In genomic region chr12:116927516-116927915, GRCm38 (mm10) we compare ENCODE assay signal across 27 mouse cellular contexts.
DNase-seq lines count a peak whose midpoint lies in the region; ATAC-seq and TF ChIP-seq lines count a peak whose summit lies in the region.
"Had no signal": no experiment of that assay in that cellular context is flagged by ENCODE, and none has a peak within 500 bp of the region (broad histone marks: within the 10 kb centered on the region; RNA-seq: fewer than 3 reads in every experiment).

No protein-coding gene starts in this region.

- no peaks in the 10 kb centered on the region for H3K27me3 ChIP-seq in hindbrain, embryonic 14.5 days (ENCODE audit: control insufficient read depth, insufficient read depth, low read length)
- H3K27me3 ChIP-seq in hindbrain, embryonic 16.5 days (replicated peaks; ENCODE audit: control insufficient read depth, insufficient read depth, low read length) = no peaks in the 10 kb centered on the region
- H3K27me3 ChIP-seq in forebrain, postnatal 0 days (ENCODE audit: insufficient read depth, low read length) = no peaks in the 10 kb centered on the region
- no peaks in the 10 kb centered on the region; the same call in 1 of the 2 replicates for H3K27me3 ChIP-seq in midbrain, embryonic 13.5 days
- H3K27me3 ChIP-seq in neural tube, embryonic 15.5 days (replicated peaks) = no peaks in the 10 kb centered on the region
- H3K27me3 ChIP-seq: embryonic facial prominence, embryonic 15.5 days; limb, embryonic 15.5 days; liver, embryonic 15.5 days; neural tube, embryonic 12.5 days had no signal

- H3K4me1 ChIP-seq in hindbrain, embryonic 14.5 days (replicated peaks; ENCODE audit: control insufficient read depth, insufficient read depth, low read length) = peaks cover 6% of the 10 kb centered on the region; the same call in 1 of the 2 replicates
- peaks cover 8% of the 10 kb centered on the region for H3K4me1 ChIP-seq in hindbrain, embryonic 16.5 days (ENCODE audit: control insufficient read depth, insufficient read depth, low read depth, low read length)
- H3K4me1 ChIP-seq in forebrain, postnatal 0 days (ENCODE audit: insufficient read depth) = peaks cover 5% of the 10 kb centered on the region; the same call in 1 of the 2 replicates
- peaks cover 37% of the 10 kb centered on the region for H3K4me1 ChIP-seq in midbrain, embryonic 13.5 days (replicated peaks)
- H3K4me1 ChIP-seq in neural tube, embryonic 15.5 days = peaks cover 11% of the 10 kb centered on the region
- H3K4me1 ChIP-seq: embryonic facial prominence, embryonic 15.5 days; limb, embryonic 15.5 days; liver, embryonic 15.5 days; neural tube, embryonic 12.5 days had no signal

- H3K27ac ChIP-seq in hindbrain, embryonic 14.5 days = peak overlapping the region; percentile 65
- no peak overlapping the region for H3K27ac ChIP-seq in hindbrain, embryonic 16.5 days (ENCODE audit: low read depth, low read length)
- peak overlapping the region; percentile 54; the same call in 1 of the 2 replicates for H3K27ac ChIP-seq in forebrain, postnatal 0 days (ENCODE audit: low read depth, low read length)
- peak overlapping the region; percentile 78 for H3K27ac ChIP-seq in midbrain, embryonic 13.5 days
- H3K27ac ChIP-seq in neural tube, embryonic 15.5 days (replicated peaks) = no peak overlapping the region
- H3K27ac ChIP-seq: embryonic facial prominence, embryonic 15.5 days; layer of hippocampus, adult 2 months; limb, embryonic 15.5 days; liver, embryonic 15.5 days; neural tube, embryonic 12.5 days had no signal

- H3K36me3 ChIP-seq in hindbrain, embryonic 14.5 days (replicated peaks; ENCODE audit: control insufficient read depth, insufficient read depth) = no peaks in the 10 kb centered on the region
- no peaks in the 10 kb centered on the region for H3K36me3 ChIP-seq in hindbrain, embryonic 16.5 days (ENCODE audit: control insufficient read depth, insufficient read depth, low read length)
- H3K36me3 ChIP-seq in forebrain, postnatal 0 days (ENCODE audit: insufficient read depth) = no peaks in the 10 kb centered on the region
- no peaks in the 10 kb centered on the region for H3K36me3 ChIP-seq in midbrain, embryonic 13.5 days
- H3K36me3 ChIP-seq in neural tube, embryonic 15.5 days = no peaks in the 10 kb centered on the region
- H3K36me3 ChIP-seq: embryonic facial prominence, embryonic 15.5 days; limb, embryonic 15.5 days; liver, embryonic 15.5 days; neural tube, embryonic 12.5 days had no signal

- DNase-seq in hindbrain, embryonic 14.5 days (ENCODE audit: low spot score) = no peak
- DNase-seq in forebrain, postnatal 0 days = peak; percentile 20
- DNase-seq in urinary bladder, adult 2 months (ENCODE audit: low spot score) = no peak
- DNase-seq in left cerebral cortex, postnatal 10 days (ENCODE audit: extremely low spot score in 1 of 2, low spot score in 2 of 2) = no peak
- DNase-seq in layer of hippocampus, adult 9-10 months (ENCODE audit: low spot score) = no peak
- DNase-seq: adrenal gland, postnatal 36 days; cerebellum, adult 9-11 months; gastrocnemius, postnatal 10 days; heart, adult 11 months; kidney, adult 9 months; kidney, postnatal 14 days; left cerebral cortex, postnatal 4 days; right cerebral cortex, adult 18-20 months; right cerebral cortex, postnatal 4 days; thymus, adult 18-20 months; thymus, postnatal 36 days had no signal

- WGBS in hindbrain, embryonic 14.5 days = 94% methylated on average over 1 of the region's 1 CpGs
- WGBS in hindbrain, embryonic 16.5 days = 94% methylated on average over 1 of the region's 1 CpGs
- 91% methylated on average over 1 of the region's 1 CpGs for WGBS in forebrain, postnatal 0 days
- 96% methylated on average over 1 of the region's 1 CpGs for WGBS in midbrain, embryonic 13.5 days
- WGBS in neural tube, embryonic 15.5 days = 76% methylated on average over 1 of the region's 1 CpGs

- intact Hi-C loops in left cerebral cortex, postnatal 10 days (cut with DNase I) = no loop called here

- H3K4me2 ChIP-seq in hindbrain, embryonic 14.5 days (replicated peaks) = no peak overlapping the region
- H3K4me2 ChIP-seq in hindbrain, embryonic 16.5 days (ENCODE audit: low read length) = no peak overlapping the region
- no peak overlapping the region for H3K4me2 ChIP-seq in forebrain, postnatal 0 days (ENCODE audit: low read depth)
- no peak overlapping the region for H3K4me2 ChIP-seq in midbrain, embryonic 13.5 days (replicated peaks)
- H3K4me2 ChIP-seq in neural tube, embryonic 15.5 days = no peak overlapping the region
- H3K4me2 ChIP-seq: embryonic facial prominence, embryonic 15.5 days; heart, embryonic 11.5 days; limb, embryonic 15.5 days; liver, embryonic 15.5 days; neural tube, embryonic 12.5 days had no signal

- no peak overlapping the region for H3K4me3 ChIP-seq in hindbrain, embryonic 14.5 days (replicated peaks; ENCODE audit: low read length)
- H3K4me3 ChIP-seq in hindbrain, embryonic 16.5 days (ENCODE audit: low read length) = no peak overlapping the region
- no peak overlapping the region for H3K4me3 ChIP-seq in forebrain, postnatal 0 days (ENCODE audit: low read depth, low read length)
- H3K4me3 ChIP-seq in midbrain, embryonic 13.5 days (replicated peaks) = no peak overlapping the region
- H3K4me3 ChIP-seq in neural tube, embryonic 15.5 days (replicated peaks) = no peak overlapping the region
- H3K4me3 ChIP-seq: embryonic facial prominence, embryonic 15.5 days; layer of hippocampus, adult 2 months; limb, embryonic 15.5 days; liver, embryonic 15.5 days; neural tube, embryonic 12.5 days had no signal

- no peak for TF ChIP-seq CTCF in forebrain, postnatal 0 days (IDR thresholded peaks at IDR 0.05; ENCODE audit: low read depth)

- no peak overlapping the region for H3K9ac ChIP-seq in hindbrain, embryonic 14.5 days
- H3K9ac ChIP-seq in hindbrain, embryonic 16.5 days (ENCODE audit: low read depth, low read length) = no peak overlapping the region
- peak overlapping the region; percentile 11; the same call in 1 of the 2 replicates for H3K9ac ChIP-seq in forebrain, postnatal 0 days
- H3K9ac ChIP-seq in midbrain, embryonic 13.5 days (replicated peaks) = 0 out of 2 replicates have a peak overlapping the region, but pooled peaks have one; percentile 17
- H3K9ac ChIP-seq in neural tube, embryonic 15.5 days (replicated peaks) = no peak overlapping the region
- H3K9ac ChIP-seq: embryonic facial prominence, embryonic 15.5 days; limb, embryonic 15.5 days; liver, embryonic 15.5 days; neural tube, embryonic 12.5 days had no signal

- ATAC-seq in hindbrain, embryonic 14.5 days (ENCODE audit: low FRiP score) = no peak
- ATAC-seq in hindbrain, embryonic 16.5 days = no peak
- ATAC-seq in forebrain, postnatal 0 days = peak; percentile 38
- ATAC-seq in midbrain, embryonic 13.5 days = peak; percentile 61
- ATAC-seq in neural tube, embryonic 15.5 days (ENCODE audit: low FRiP score) = 0 out of 2 replicates have a peak, but pooled peaks have one; percentile 23
- ATAC-seq: intestine, embryonic 16.5 days; lung, postnatal 0 days had no signal

- H3K9me3 ChIP-seq in hindbrain, embryonic 14.5 days (ENCODE audit: control insufficient read depth, low read length) = no peaks in the 10 kb centered on the region
- no peaks in the 10 kb centered on the region for H3K9me3 ChIP-seq in hindbrain, embryonic 16.5 days (ENCODE audit: control insufficient read depth, low read length)
- H3K9me3 ChIP-seq in forebrain, postnatal 0 days (ENCODE audit: low read length) = no peaks in the 10 kb centered on the region
- H3K9me3 ChIP-seq in midbrain, embryonic 13.5 days = no peaks in the 10 kb centered on the region
- no peaks in the 10 kb centered on the region for H3K9me3 ChIP-seq in neural tube, embryonic 15.5 days (replicated peaks)
- H3K9me3 ChIP-seq: embryonic facial prominence, embryonic 15.5 days; limb, embryonic 15.5 days; liver, embryonic 15.5 days; neural tube, embryonic 12.5 days had no signal

Comparison
In these comparisons a context has a peak if more than half of its experiments do, and no peak if none do; other contexts are left out.
1. H3K27ac ChIP-seq: peak in hindbrain, embryonic 14.5 days (single experiment), forebrain, postnatal 0 days (single experiment) and midbrain, embryonic 13.5 days (single experiment); none in hindbrain, embryonic 16.5 days (single experiment) and neural tube, embryonic 15.5 days (single experiment).
2. ATAC-seq: peak in forebrain, postnatal 0 days (single experiment), midbrain, embryonic 13.5 days (single experiment) and neural tube, embryonic 15.5 days (single experiment); none in hindbrain, embryonic 14.5 days (single experiment) and hindbrain, embryonic 16.5 days (single experiment).
3. H3K9ac ChIP-seq: peak in forebrain, postnatal 0 days (single experiment) and midbrain, embryonic 13.5 days (single experiment); none in hindbrain, embryonic 14.5 days (single experiment), hindbrain, embryonic 16.5 days (single experiment) and neural tube, embryonic 15.5 days (single experiment).